Mouse (Mus musculus) spleen, adult 2 months (tissue): ENCODE measurements around the gene Chpf2.

Experiments
- CTCF ChIP-seq: fragments of 200-500 bp; IDR thresholded peaks from 2 replicates; pipeline ENCODE4 v1.5.1; 2011; ENCODE audit warnings: mild to moderate bottlenecking, inconsistent platforms; ENCODE audit not compliant: insufficient read depth, insufficient read length, insufficient replicate concordance; ENCODE audit errors: extremely low read depth
- POLR2A ChIP-seq: fragments of 200-500 bp; IDR thresholded peaks from 2 replicates; pipeline ENCODE4 v1.6.1; 2011; ENCODE audit warnings: low read depth, low read length, inconsistent platforms

DNA sequence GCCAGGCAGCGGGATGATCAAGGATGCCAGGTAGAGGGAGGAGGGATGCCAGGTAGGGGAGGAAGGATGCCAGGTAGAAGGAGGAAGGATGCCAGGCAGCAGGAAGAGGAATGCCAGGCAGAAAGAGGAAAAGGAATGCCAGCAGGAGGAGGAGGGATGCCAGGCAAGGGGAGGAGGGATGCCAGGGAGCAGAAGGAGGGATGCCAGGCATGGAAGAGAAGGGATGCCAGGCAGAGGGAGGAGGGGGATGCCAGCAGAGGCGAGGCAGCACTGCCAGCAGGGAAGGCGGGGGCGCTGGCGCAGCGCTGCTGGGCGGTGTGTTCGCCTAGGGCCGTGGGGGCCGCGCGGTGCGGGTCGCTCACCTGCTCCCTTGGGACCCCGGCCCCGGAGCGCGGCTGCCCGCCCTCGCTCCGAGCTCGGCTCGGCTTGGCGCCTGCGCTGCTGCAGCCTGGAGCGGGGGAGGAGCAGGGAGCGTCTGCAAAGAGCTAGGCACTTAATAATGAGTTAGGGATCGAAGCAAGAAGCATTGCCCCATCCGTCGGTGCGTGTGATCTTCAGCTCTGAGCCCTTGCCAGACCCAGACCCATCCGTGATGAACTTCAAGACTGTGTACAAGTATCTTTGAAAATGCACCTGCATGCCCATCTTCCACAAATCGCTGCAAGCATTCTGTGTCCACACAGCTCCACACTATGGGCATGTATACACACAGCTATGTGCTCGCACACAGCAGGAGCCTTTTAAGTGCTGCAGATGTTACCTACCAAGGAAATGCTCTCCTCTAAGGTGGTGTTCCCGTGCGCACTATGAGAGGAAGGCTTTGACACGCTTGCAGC is 37.7 kb downstream of the Chpf2 start, which contains the start of gene Smarcd3:
- no peak for TF ChIP-seq CTCF
- TF ChIP-seq POLR2A = no peak
